Mouse (Mus musculus): ENCODE results near the gene Fbxl15.

Gene Fbxl15

GRCm38 (mm10) chr19:46328081-46329030, at the start of gene Fbxl15:
TSS of gene Fbxl15 (plus strand) at chr19:46328184.
- Histone ChIP-seq H3K9me3 (ENCODE audit: low read length) (no peaks in the 10 kb centered on the region), H3K36me3 (ENCODE audit: insufficient read depth, low read length) (peaks cover 30% of the 10 kb centered on the region), H3K4me1 (replicated peaks; ENCODE audit: low read depth, low read length) (peaks cover 74% of the 10 kb centered on the region), H3K27me3 (ENCODE audit: insufficient read depth, low read length) (peaks cover 51% of the 10 kb centered on the region), H3K4me3 (replicated peaks; ENCODE audit: low read length) (peak within 1 kb of the TSS; percentile 88)
- no peak for TF ChIP-seq NANOG (IDR thresholded peaks at IDR 0.05; ENCODE audit: borderline replicate concordance, low read length)
- no peak for TF ChIP-seq POU5F1 (IDR thresholded peaks at IDR 0.05; ENCODE audit: borderline replicate concordance, low read length)
- TF ChIP-seq CTCF (conservative IDR thresholded peaks at IDR 0.05; ENCODE audit: low read length): no peak

GRCm38 (mm10) chr19:46282081-46282849, 45.7 kb upstream of the Fbxl15 start:
- Histone ChIP-seq H3K36me3 (ENCODE audit: insufficient read depth, low read length) (peaks cover 77% of the 10 kb centered on the region), H3K9me3 (ENCODE audit: low read length) (no peaks in the 10 kb centered on the region), H3K27me3 (ENCODE audit: insufficient read depth, low read length) (no peaks in the 10 kb centered on the region), H3K4me3 (replicated peaks; ENCODE audit: low read length) (no peak overlapping the region), H3K4me1 (replicated peaks; ENCODE audit: low read depth, low read length) (peaks cover 29% of the 10 kb centered on the region)
- TF ChIP-seq CTCF (conservative IDR thresholded peaks at IDR 0.05; ENCODE audit: low read length) (peak; percentile 68), POU5F1 (IDR thresholded peaks at IDR 0.05; ENCODE audit: borderline replicate concordance, low read length) (no peak)

- Histone ChIP-seq H3K36me3 (ENCODE audit: insufficient read depth, low read length) (peaks cover 62% of the 10 kb centered on the region), H3K27me3 (ENCODE audit: insufficient read depth, low read length) (no peaks in the 10 kb centered on the region; the same call in 1 of the 2 replicates), H3K9me3 (ENCODE audit: low read length) (no peaks in the 10 kb centered on the region), H3K4me3 (replicated peaks; ENCODE audit: low read length) (no peak overlapping the region), H3K4me1 (replicated peaks; ENCODE audit: low read depth, low read length) (peaks cover 32% of the 10 kb centered on the region)
- TF ChIP-seq CTCF (conservative IDR thresholded peaks at IDR 0.05; ENCODE audit: low read length) (no peak), POU5F1 (IDR thresholded peaks at IDR 0.05; ENCODE audit: borderline replicate concordance, low read length) (no peak), NANOG (IDR thresholded peaks at IDR 0.05; ENCODE audit: borderline replicate concordance, low read length) (no peak)
Measured at GRCm38 (mm10) chr19:46284686-46285085, 43.3 kb upstream of the Fbxl15 start.

- Histone ChIP-seq H3K4me1 (replicated peaks; ENCODE audit: low read depth, low read length) (peaks cover 32% of the 10 kb centered on the region), H3K27me3 (ENCODE audit: insufficient read depth, low read length) (no peaks in the 10 kb centered on the region; the same call in 1 of the 2 replicates), H3K36me3 (ENCODE audit: insufficient read depth, low read length) (peaks cover 53% of the 10 kb centered on the region), H3K4me3 (replicated peaks; ENCODE audit: low read length) (no peak overlapping the region), H3K9me3 (ENCODE audit: low read length) (no peaks in the 10 kb centered on the region)
- TF ChIP-seq POU5F1 (IDR thresholded peaks at IDR 0.05; ENCODE audit: borderline replicate concordance, low read length): no peak
- no peak for TF ChIP-seq CTCF (conservative IDR thresholded peaks at IDR 0.05; ENCODE audit: low read length)
- no peak for TF ChIP-seq NANOG (IDR thresholded peaks at IDR 0.05; ENCODE audit: borderline replicate concordance, low read length)
Measured at GRCm38 (mm10) chr19:46285631-46286030, 42.4 kb upstream of the Fbxl15 start.

- peaks cover 50% of the 10 kb centered on the region for H3K36me3 ChIP-seq (ENCODE audit: insufficient read depth, low read length)
- TF ChIP-seq CTCF (conservative IDR thresholded peaks at IDR 0.05; ENCODE audit: low read length) (no peak), POU5F1 (IDR thresholded peaks at IDR 0.05; ENCODE audit: borderline replicate concordance, low read length) (no peak), NANOG (IDR thresholded peaks at IDR 0.05; ENCODE audit: borderline replicate concordance, low read length) (no peak)
- peaks cover 32% of the 10 kb centered on the region for H3K4me1 ChIP-seq (replicated peaks; ENCODE audit: low read depth, low read length)
- H3K27me3 ChIP-seq (ENCODE audit: insufficient read depth, low read length): peaks cover under 1% of the 10 kb centered on the region
- H3K9me3 ChIP-seq (ENCODE audit: low read length): no peaks in the 10 kb centered on the region
- no peak overlapping the region for H3K4me3 ChIP-seq (replicated peaks; ENCODE audit: low read length)
Measured at GRCm38 (mm10) chr19:46286047-46286446, 41.9 kb upstream of the Fbxl15 start.

- H3K36me3 ChIP-seq (ENCODE audit: insufficient read depth, low read length): peaks cover 42% of the 10 kb centered on the region
- no peak overlapping the region for H3K4me3 ChIP-seq (replicated peaks; ENCODE audit: low read length)
- H3K27me3 ChIP-seq (ENCODE audit: insufficient read depth, low read length): peaks cover 7% of the 10 kb centered on the region
- no peak for TF ChIP-seq NANOG (IDR thresholded peaks at IDR 0.05; ENCODE audit: borderline replicate concordance, low read length)
- no peak for TF ChIP-seq CTCF (conservative IDR thresholded peaks at IDR 0.05; ENCODE audit: low read length)
- no peak for TF ChIP-seq POU5F1 (IDR thresholded peaks at IDR 0.05; ENCODE audit: borderline replicate concordance, low read length)
- no peaks in the 10 kb centered on the region for H3K9me3 ChIP-seq (ENCODE audit: low read length)
- H3K4me1 ChIP-seq (replicated peaks; ENCODE audit: low read depth, low read length): peaks cover 32% of the 10 kb centered on the region
Measured at GRCm38 (mm10) chr19:46286926-46287325, 41.1 kb upstream of the Fbxl15 start.

GRCm38 (mm10) chr19:46287566-46287965, 40.4 kb upstream of the Fbxl15 start:
- no peak overlapping the region for H3K4me3 ChIP-seq (replicated peaks; ENCODE audit: low read length)
- H3K9me3 ChIP-seq (ENCODE audit: low read length): no peaks in the 10 kb centered on the region
- H3K36me3 ChIP-seq (ENCODE audit: insufficient read depth, low read length): peaks cover 42% of the 10 kb centered on the region
- TF ChIP-seq CTCF (conservative IDR thresholded peaks at IDR 0.05; ENCODE audit: low read length): no peak
- peaks cover 14% of the 10 kb centered on the region for H3K27me3 ChIP-seq (ENCODE audit: insufficient read depth, low read length)
- peaks cover 26% of the 10 kb centered on the region for H3K4me1 ChIP-seq (replicated peaks; ENCODE audit: low read depth, low read length)

GRCm38 (mm10) chr19:46290535-46291105, 37.4 kb upstream of the Fbxl15 start:
- TF ChIP-seq POU5F1 (IDR thresholded peaks at IDR 0.05; ENCODE audit: borderline replicate concordance, low read length) (no peak), NANOG (IDR thresholded peaks at IDR 0.05; ENCODE audit: borderline replicate concordance, low read length) (no peak), CTCF (conservative IDR thresholded peaks at IDR 0.05; ENCODE audit: low read length) (no peak)
- peaks cover 14% of the 10 kb centered on the region for H3K36me3 ChIP-seq (ENCODE audit: insufficient read depth, low read length)
- H3K9me3 ChIP-seq (ENCODE audit: low read length): no peaks in the 10 kb centered on the region
- no peak overlapping the region for H3K4me3 ChIP-seq (replicated peaks; ENCODE audit: low read length)
- peaks cover 24% of the 10 kb centered on the region for H3K27me3 ChIP-seq (ENCODE audit: insufficient read depth, low read length)
- H3K4me1 ChIP-seq (replicated peaks; ENCODE audit: low read depth, low read length): peaks cover 8% of the 10 kb centered on the region

Data from E14TG2a.4 (cell line).